Mouse (Mus musculus) kidney, embryonic 16.5 days (tissue): Measurements from ENCODE around the gene Yeats2. TPM values are rescaled to one million over a fixed set of nuclear protein-coding genes. Genes with fewer than 3 reads are reported as not detected.
A peak's percentile ranks its signal among the peaks of the same experiment; 100 is the strongest.

ENCODE experiments used
- ATAC-seq: fragments of 200-750 bp; cut with Nextera tagmentation; 2 replicates; pipeline ENCODE4 v1.8.0; 2017; ENCODE audit warnings: moderate TSS enrichment; ENCODE audit not compliant: low FRiP score, low TSS enrichment
- H3K27ac ChIP-seq: fragments of 300-500 bp; sonication (generic); 2 replicates; pipeline ENCODE4 v1.5.1; 2014; ENCODE audit warnings: low read length
- H3K27me3 ChIP-seq: fragments of 300-500 bp; sonication (generic); 2 replicates; pipeline ENCODE4 v1.6.1; 2014; ENCODE audit warnings: low read length, control low read depth, mixed read lengths; ENCODE audit not compliant: insufficient read depth
- H3K36me3 ChIP-seq: fragments of 300-500 bp; sonication (generic); 2 replicates; pipeline ENCODE4 v1.6.1; 2014; ENCODE audit warnings: low read length, control low read depth, mixed read lengths; ENCODE audit not compliant: insufficient read depth
- H3K4me1 ChIP-seq: fragments of 300-500 bp; sonication (generic); 2 replicates; pipeline ENCODE4 v1.6.1; 2014; ENCODE audit warnings: low read length, control low read depth, mixed read lengths; ENCODE audit not compliant: insufficient read depth
- H3K4me2 ChIP-seq: fragments of 300-500 bp; sonication (generic); replicated peaks from 2 replicates; pipeline ENCODE4 v1.6.1; 2014; ENCODE audit warnings: low read depth, low read length
- H3K4me3 ChIP-seq: fragments of 300-500 bp; sonication (generic); 2 replicates; pipeline ENCODE4 v1.5.1; 2014; ENCODE audit warnings: mild to moderate bottlenecking, low read length
- H3K9ac ChIP-seq: fragments of 300-500 bp; sonication (generic); replicated peaks from 2 replicates; pipeline ENCODE4 v1.6.1; 2014; ENCODE audit warnings: low read length
- H3K9me3 ChIP-seq: fragments of 300-500 bp; sonication (generic); 2 replicates; pipeline ENCODE4 v1.6.1; 2016; ENCODE audit warnings: low read length, control low read depth
- WGBS: fragments of 180-500 bp; shearing (Covaris S2); extraction: QIAGEN DNeasy Blood & Tissue Kit; methylation state at CpG from one replicate; pipeline ENCODE4 v1.1.7; 2014; 5-methylcytosine and 5-hydroxymethylcytosine counted together
- polyA plus RNA-seq: library from polyadenylated mRNA; unstranded; fragments of >200 nt; fragmentation: Nextera tagmentation; extraction: Ambion mirVana; gene quantifications from 2 replicates; pipeline ENCODE4 v1.2.1, GENCODE M21; 2015

Yeats2 gene
- polyA plus RNA-seq, 1 experiment from 2014 or later, result 31.5 TPM

DNA sequence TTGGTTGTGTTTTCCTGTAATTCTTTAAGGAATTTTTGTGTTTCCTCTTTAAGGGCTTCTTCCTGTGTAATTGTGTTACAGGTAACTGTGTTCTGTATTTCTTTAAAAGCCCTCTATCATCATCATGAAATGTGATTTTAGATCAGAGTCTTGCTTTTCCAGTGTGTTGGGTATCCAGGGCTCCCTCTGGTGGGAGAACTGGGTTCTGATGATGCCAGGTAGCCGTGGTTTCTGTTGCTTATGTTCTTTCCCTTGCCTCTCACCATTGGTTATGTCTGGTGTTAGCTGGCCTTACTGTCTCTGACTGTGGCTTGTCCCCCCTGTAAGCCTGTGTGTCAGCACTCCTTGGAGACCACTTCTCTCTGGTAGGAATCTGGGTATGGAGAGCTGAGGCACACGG, 44.5 kb downstream of the Yeats2 start:
- Histone ChIP-seq H3K9me3 (no peaks in the 10 kb centered on the region), H3K4me1 (no peaks in the 10 kb centered on the region), H3K4me3 (no peak overlapping the region), H3K27ac (no peak overlapping the region), H3K9ac (no peak overlapping the region), H3K27me3 (no peaks in the 10 kb centered on the region), H3K4me2 (no peak overlapping the region), H3K36me3 (peaks cover 50% of the 10 kb centered on the region)
- ATAC-seq, result no peak
- WGBS, result 62% methylated on average over 2 of the region's 2 CpGs

DNA sequence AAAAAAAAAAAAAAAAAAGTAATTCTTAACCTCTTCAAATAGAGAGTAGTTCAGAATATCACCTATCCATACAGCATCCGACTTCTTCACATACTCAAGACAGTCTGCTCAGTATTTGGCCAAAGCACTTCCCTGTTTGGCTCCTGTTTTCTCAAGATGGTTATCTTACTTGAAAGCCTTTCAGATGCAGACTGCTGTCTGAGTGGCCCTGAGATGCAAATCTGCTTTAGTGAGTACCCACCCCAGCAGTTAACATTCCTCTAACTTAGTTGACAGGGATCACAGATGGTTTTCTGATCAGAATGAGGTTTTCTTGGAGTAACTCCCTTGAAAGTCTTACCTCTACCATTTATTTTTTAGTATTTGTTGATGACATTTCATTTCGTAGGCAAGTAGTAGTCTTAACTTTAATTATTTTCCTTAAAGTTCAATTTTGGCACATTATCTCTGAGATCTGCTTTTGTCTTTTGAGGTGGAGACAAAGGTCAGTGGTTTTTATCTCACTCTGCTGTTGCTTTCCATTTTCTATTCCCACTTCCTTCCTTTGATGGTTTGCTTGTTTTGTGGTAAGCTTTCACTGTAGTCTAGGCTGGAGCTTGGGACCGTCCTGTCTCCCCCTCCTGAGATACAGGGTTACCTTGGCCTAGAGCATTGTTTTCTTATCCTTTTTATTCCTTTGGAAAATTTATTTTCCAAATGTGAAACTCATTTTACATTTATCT, 50.5 kb downstream of the Yeats2 start:
- 81% methylated on average over 3 of the region's 3 CpGs for WGBS
- no peak overlapping the region for H3K27ac ChIP-seq
- H3K9ac ChIP-seq, result no peak overlapping the region
- H3K9me3 ChIP-seq, result no peaks in the 10 kb centered on the region
- no peak for ATAC-seq
- H3K4me1 ChIP-seq, result no peaks in the 10 kb centered on the region
- H3K4me3 ChIP-seq, result no peak overlapping the region
- H3K4me2 ChIP-seq, result no peak overlapping the region
- peaks cover 70% of the 10 kb centered on the region for H3K36me3 ChIP-seq
- H3K27me3 ChIP-seq, result no peaks in the 10 kb centered on the region

DNA sequence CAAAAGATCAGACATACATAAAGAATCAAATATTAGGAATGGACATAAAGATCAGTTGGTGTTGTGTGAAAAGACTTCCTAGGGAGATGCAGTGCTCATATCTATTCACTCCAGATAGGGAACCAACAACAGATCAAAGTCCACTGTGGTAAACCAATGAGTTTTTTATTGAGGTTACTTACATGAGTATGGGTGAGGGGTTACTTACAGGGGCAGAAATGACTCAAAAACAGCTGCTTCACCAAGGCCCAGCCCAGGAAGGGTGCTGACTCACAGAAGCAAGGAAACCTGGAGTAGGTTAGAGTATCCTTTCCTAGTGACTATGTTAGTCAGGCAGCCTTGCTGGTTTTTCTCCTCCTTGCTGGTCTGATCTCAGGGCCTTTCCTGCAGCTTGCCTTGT, 51.2 kb downstream of the Yeats2 start:
- no peak overlapping the region for H3K9ac ChIP-seq
- H3K4me1 ChIP-seq, result no peaks in the 10 kb centered on the region
- H3K36me3 ChIP-seq, result peaks cover 69% of the 10 kb centered on the region
- no peak overlapping the region for H3K4me3 ChIP-seq
- H3K27ac ChIP-seq, result no peak overlapping the region
- no peak for ATAC-seq
- H3K27me3 ChIP-seq, result no peaks in the 10 kb centered on the region
- H3K4me2 ChIP-seq, result no peak overlapping the region
- no peaks in the 10 kb centered on the region for H3K9me3 ChIP-seq

DNA sequence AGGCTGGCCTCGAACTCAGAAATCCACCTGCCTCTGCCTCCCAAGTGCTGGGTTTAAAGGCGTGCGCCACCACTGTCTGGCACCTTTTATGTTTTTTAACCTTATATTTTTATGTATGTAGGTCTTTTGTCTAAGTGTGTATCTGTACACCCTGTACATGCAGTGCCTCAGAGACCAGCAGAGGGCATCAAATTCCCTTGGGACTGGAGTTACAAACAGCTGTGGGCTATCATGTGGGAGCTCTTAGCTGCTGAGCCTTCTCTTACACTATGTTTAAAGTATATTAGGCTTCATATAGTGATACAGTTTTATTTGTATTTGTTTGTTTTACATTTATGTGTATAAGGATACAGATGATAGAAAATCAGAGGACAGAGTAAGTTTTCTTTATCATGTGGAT, 54.7 kb downstream of the Yeats2 start:
- Histone ChIP-seq H3K4me1 (no peaks in the 10 kb centered on the region), H3K4me3 (no peak overlapping the region), H3K4me2 (no peak overlapping the region), H3K27ac (no peak overlapping the region), H3K27me3 (no peaks in the 10 kb centered on the region), H3K9me3 (no peaks in the 10 kb centered on the region), H3K9ac (no peak overlapping the region), H3K36me3 (peaks cover 73% of the 10 kb centered on the region)
- 93% methylated on average over 3 of the region's 3 CpGs for WGBS
- ATAC-seq, result no peak; the same call in 1 of the 2 replicates

DNA sequence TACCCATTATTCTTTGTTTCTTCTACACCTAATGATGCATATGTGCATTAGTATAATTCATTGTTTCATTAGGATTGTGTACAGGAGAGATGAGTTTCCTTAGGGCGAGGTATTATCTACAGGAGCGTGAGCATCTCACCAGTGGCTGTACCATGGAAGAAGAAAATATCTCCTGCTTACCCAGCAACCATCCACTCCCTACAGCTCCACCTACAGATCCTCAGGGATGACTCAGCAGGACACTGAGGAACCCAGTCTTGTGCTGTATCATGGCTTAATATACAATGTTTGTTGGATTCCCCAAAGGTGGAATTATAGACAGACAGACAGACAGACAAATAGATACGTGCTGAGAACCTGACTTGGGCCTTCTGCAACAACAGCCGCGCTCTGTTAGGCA, 56.1 kb downstream of the Yeats2 start:
- H3K27me3 ChIP-seq, result no peaks in the 10 kb centered on the region
- ATAC-seq, result no peak
- no peak overlapping the region for H3K9ac ChIP-seq
- no peaks in the 10 kb centered on the region for H3K4me1 ChIP-seq
- no peak overlapping the region for H3K4me2 ChIP-seq
- no peak overlapping the region for H3K4me3 ChIP-seq
- no peak overlapping the region for H3K27ac ChIP-seq
- peaks cover 77% of the 10 kb centered on the region for H3K36me3 ChIP-seq
- no peaks in the 10 kb centered on the region for H3K9me3 ChIP-seq
- WGBS, result 96% methylated on average over 5 of the region's 5 CpGs

DNA sequence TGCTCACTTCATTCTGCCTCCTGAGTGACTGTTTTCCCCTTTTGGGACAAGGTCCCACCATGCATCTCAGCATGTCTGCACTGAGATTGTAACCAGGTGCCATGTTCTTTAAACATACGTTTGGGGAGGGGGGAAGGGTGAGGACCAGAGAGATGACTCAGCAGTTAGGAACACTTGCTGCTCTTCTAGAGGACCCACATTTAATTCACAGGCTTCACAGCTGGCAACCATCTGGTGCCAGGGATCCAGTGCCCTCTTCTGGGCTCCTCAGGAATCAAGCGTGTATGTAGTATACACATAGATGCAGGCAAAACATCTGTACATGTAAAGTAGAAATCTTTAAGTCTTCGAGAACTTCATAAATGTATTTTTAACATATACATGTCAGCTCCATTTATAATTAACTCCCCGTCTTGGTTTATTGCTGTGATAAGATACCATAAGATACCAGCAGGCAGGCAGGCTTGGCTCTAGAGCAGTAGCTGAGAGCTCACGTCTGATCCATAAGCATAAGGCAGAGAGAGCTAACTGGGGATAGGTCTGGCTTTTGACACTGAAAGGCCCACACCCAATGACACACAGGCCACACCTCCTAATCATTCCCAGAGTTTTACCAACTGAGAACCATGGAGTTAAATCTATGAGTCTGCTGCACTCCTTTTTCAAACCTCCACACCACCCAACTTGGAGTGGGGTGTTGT, 58.8 kb downstream of the Yeats2 start:
- H3K4me3 ChIP-seq, result no peak overlapping the region
- no peaks in the 10 kb centered on the region for H3K27me3 ChIP-seq
- no peaks in the 10 kb centered on the region for H3K9me3 ChIP-seq
- H3K4me2 ChIP-seq, result no peak overlapping the region
- peaks cover 72% of the 10 kb centered on the region for H3K36me3 ChIP-seq
- 0 out of 2 replicates have a peak, but pooled peaks have one; percentile 35 for ATAC-seq
- H3K9ac ChIP-seq, result no peak overlapping the region
- 87% methylated on average over 5 of the region's 5 CpGs for WGBS
- no peak overlapping the region for H3K27ac ChIP-seq
- no peaks in the 10 kb centered on the region for H3K4me1 ChIP-seq

DNA sequence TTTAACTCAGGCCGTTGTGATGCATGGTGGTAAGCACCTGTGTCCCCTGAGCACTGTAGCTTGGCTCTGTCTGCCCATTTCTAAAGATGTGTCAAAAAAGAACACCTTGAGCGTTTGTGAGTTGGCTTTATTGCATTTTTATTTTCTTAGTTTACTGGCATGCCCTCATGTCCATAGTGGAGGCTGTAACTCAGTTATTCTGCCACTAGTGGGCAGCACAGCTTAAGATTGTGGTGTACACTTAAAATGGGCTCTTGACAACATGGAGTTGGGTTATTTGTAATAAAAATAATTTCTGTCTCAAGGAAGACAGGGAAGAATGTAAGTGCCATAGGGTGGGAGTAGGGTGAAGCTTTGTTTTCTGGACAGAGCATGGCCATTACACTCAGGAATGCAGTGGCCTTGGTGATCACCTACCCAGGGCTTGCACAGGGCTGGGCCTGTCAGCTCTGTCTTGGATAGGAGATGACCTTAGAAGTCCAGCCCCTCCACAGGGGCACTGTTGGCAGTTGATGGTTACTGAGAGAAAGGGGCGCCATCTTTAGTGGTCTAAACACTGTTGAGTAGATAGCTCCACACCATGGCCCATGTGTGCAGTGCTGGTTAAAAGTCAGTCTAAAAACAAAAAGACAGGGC, 72.8 kb downstream of the Yeats2 start:
- ATAC-seq, result no peak
- Histone ChIP-seq H3K27ac (no peak overlapping the region), H3K36me3 (peaks cover 58% of the 10 kb centered on the region), H3K4me1 (no peaks in the 10 kb centered on the region), H3K9ac (no peak overlapping the region), H3K4me3 (no peak overlapping the region), H3K27me3 (no peaks in the 10 kb centered on the region), H3K4me2 (no peak overlapping the region), H3K9me3 (no peaks in the 10 kb centered on the region)
- 91% methylated on average over 3 of the region's 3 CpGs for WGBS

DNA sequence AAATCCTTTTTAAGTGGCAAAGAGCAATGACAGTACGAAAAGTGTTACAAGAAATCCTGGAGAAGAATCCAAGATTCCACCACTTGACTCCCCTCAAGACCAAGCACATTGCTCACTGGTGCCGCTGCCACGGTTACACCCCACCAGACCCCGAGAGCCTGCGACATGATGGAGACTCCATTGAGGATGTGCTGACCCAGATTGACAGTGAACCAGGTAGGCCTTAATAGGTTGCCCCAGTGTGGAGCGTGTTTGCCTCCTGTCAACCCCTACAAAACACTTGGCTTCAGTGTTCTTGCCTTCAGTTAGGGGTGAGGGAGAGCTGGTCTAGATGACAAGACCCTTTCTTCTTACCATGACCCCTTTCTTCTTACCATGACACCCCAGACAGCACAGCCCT, 81.9 kb downstream of the Yeats2 start:
- Histone ChIP-seq H3K4me1 (no peaks in the 10 kb centered on the region), H3K4me3 (no peak overlapping the region), H3K9ac (no peak overlapping the region), H3K36me3 (peaks cover 63% of the 10 kb centered on the region), H3K9me3 (no peaks in the 10 kb centered on the region), H3K27me3 (no peaks in the 10 kb centered on the region), H3K4me2 (no peak overlapping the region), H3K27ac (no peak overlapping the region)
- 95% methylated on average over 6 of the region's 6 CpGs for WGBS
- ATAC-seq, result no peak

DNA sequence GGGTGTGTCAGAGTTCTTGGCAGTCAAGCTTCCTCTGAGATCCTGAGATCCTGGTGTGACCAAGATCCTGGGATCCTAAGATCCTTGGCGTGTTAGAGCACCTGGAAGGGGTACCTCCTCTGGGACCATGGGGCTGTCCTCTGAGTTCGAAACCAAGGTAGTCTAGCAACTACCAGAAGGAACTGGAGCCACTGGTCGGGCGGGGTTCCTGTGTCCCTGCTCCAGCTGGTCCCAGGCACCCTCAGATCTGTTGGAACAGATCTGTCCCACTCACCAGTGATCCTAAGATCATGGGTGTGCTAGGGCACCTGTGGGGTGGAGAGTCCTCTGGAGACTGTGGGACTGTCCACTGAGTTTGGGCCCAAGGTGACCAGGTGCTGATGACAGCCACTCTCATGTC, 85.8 kb downstream of the Yeats2 start:
- Histone ChIP-seq H3K9me3 (no peaks in the 10 kb centered on the region), H3K4me2 (no peak overlapping the region), H3K9ac (no peak overlapping the region), H3K27ac (no peak overlapping the region), H3K4me3 (no peak overlapping the region), H3K27me3 (no peaks in the 10 kb centered on the region), H3K4me1 (no peaks in the 10 kb centered on the region), H3K36me3 (peaks cover 69% of the 10 kb centered on the region)
- no peak for ATAC-seq
- 93% methylated on average over 4 of the region's 4 CpGs for WGBS

DNA sequence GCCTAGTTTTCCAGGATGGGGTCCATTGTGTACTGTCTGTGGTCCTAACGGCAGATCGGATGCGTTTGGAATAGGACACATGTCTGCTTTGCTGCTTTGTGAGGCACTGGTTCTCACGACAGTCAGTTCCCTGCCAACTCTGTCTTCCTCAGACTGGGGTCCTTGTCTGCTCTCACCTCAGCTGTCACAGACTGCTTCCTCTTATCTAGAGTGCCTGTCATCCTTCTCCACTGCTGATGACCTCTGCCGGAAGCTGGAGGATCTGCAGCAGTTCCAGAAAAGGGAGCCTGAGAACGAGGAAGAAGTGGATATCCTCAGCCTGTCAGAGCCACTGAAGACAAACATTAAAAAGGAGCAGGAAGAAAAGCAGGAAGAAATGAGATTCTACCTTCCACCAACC, 86.6 kb downstream of the Yeats2 start:
- WGBS, result 78% methylated on average over 6 of the region's 6 CpGs
- Histone ChIP-seq H3K36me3 (peaks cover 63% of the 10 kb centered on the region), H3K4me2 (no peak overlapping the region), H3K4me3 (no peak overlapping the region), H3K27ac (no peak overlapping the region), H3K9ac (no peak overlapping the region), H3K9me3 (no peaks in the 10 kb centered on the region), H3K4me1 (no peaks in the 10 kb centered on the region), H3K27me3 (no peaks in the 10 kb centered on the region)
- no peak for ATAC-seq
